Mouse (Mus musculus) midbrain, embryonic 13.5 days (tissue): ENCODE data around the gene Wnt10b. TPM values are rescaled to one million over a fixed set of nuclear protein-coding genes. Genes with fewer than 3 reads are reported as not detected.

Experiments used
- ATAC-seq: fragments of 200-750 bp; cut with Nextera tagmentation; 2 replicates; pipeline ENCODE4 v1.8.0; 2017; ENCODE audit warnings: mild to moderate bottlenecking, moderate TSS enrichment, moderate library complexity
- H3K27ac ChIP-seq: fragments of 300-500 bp; sonication (generic); 2 replicates; pipeline ENCODE4 v1.5.1; 2015; ENCODE audit warnings: inconsistent platforms, mild to moderate bottlenecking, moderate library complexity
- H3K27me3 ChIP-seq: fragments of 300-500 bp; sonication (generic); 2 replicates; pipeline ENCODE4 v1.6.1; 2015; ENCODE audit warnings: mild to moderate bottlenecking, inconsistent platforms
- H3K36me3 ChIP-seq: fragments of 300-500 bp; sonication (generic); 2 replicates; pipeline ENCODE4 v1.6.1; 2015; ENCODE audit warnings: mild to moderate bottlenecking, inconsistent platforms
- H3K4me1 ChIP-seq: fragments of 300-500 bp; sonication (generic); replicated peaks from 2 replicates; pipeline ENCODE4 v1.6.1; 2015; ENCODE audit warnings: inconsistent platforms
- H3K4me2 ChIP-seq: fragments of 300-500 bp; sonication (generic); replicated peaks from 2 replicates; pipeline ENCODE4 v1.6.1; 2015; ENCODE audit warnings: moderate library complexity, mild to moderate bottlenecking, inconsistent platforms
- H3K4me3 ChIP-seq: fragments of 300-500 bp; sonication (generic); replicated peaks from 2 replicates; pipeline ENCODE4 v1.5.1; 2015; ENCODE audit warnings: mild to moderate bottlenecking, inconsistent platforms
- H3K9ac ChIP-seq: fragments of 300-500 bp; sonication (generic); replicated peaks from 2 replicates; pipeline ENCODE4 v1.6.1; 2015; ENCODE audit warnings: mild to moderate bottlenecking, inconsistent platforms
- H3K9me3 ChIP-seq: fragments of 300-500 bp; sonication (generic); 2 replicates; pipeline ENCODE4 v1.6.1; 2016; ENCODE audit warnings: mild to moderate bottlenecking, inconsistent platforms
- WGBS: fragments of 180-500 bp; shearing (Covaris S2); methylation state at CpG from one replicate; pipeline ENCODE4 v1.1.7; 2015; 5-methylcytosine and 5-hydroxymethylcytosine counted together
- polyA plus RNA-seq: library from polyadenylated mRNA; unstranded; fragments of >200 nt; fragmentation: Nextera tagmentation; extraction: Ambion mirVana; gene quantifications from 2 replicates; pipeline ENCODE4 v1.2.1, GENCODE M21; 2015

Gene Wnt10b
- polyA plus RNA-seq, 1 experiment from 2014 or later: 0.24 TPM

DNA sequence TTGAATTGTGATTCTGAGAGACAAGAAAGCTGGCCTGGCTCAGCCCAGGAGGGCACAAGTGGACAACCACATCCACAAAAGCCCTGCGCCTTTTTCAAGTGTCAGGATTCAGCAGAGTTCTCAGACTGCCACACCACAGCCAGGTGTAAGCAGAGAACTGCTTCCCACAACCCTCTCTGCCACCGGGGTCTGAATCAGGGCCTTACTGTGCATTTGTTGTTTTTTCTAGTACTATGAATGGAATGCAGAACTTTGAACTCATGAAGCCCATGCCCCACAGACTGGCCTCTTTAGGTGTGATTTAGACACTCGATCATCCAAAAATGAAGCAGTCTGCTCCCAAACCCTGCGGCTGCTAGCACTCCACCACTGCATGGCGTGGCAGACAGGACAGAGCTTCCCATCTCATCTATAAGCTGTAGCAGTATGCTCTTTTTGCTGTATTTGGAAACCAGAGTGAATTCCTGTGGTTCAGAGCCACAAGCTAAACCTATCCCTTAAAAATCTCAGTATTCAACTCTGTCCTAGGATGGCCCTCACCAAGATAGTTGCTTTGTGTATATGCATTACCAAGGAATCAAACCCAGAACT lies 43.9 kb downstream of the Wnt10b start:
- Histone ChIP-seq H3K36me3 (peaks cover 42% of the 10 kb centered on the region), H3K4me1 (no peaks in the 10 kb centered on the region), H3K4me3 (no peak overlapping the region), H3K9me3 (no peaks in the 10 kb centered on the region), H3K27me3 (peaks cover 11% of the 10 kb centered on the region; the same call in 1 of the 2 replicates), H3K4me2 (no peak overlapping the region), H3K9ac (no peak overlapping the region), H3K27ac (no peak overlapping the region)
- ATAC-seq: no peak
- 91% methylated on average over 5 of the region's 5 CpGs for WGBS

GRCm38 (mm10) chr15:98733370-98733769 lies 44.6 kb downstream of the Wnt10b start:
- Histone ChIP-seq H3K27ac (no peak overlapping the region), H3K4me2 (no peak overlapping the region), H3K4me1 (peaks cover under 1% of the 10 kb centered on the region; the same call in 1 of the 2 replicates), H3K27me3 (peaks cover 17% of the 10 kb centered on the region; the same call in 1 of the 2 replicates), H3K4me3 (no peak overlapping the region), H3K36me3 (peaks cover 35% of the 10 kb centered on the region), H3K9me3 (no peaks in the 10 kb centered on the region), H3K9ac (no peak overlapping the region)
- WGBS: 68% methylated on average over 6 of the region's 6 CpGs
- no peak for ATAC-seq

- Histone ChIP-seq H3K4me3 (no peak overlapping the region), H3K9me3 (no peaks in the 10 kb centered on the region), H3K27me3 (peaks cover 28% of the 10 kb centered on the region), H3K36me3 (peaks cover 24% of the 10 kb centered on the region), H3K4me2 (no peak overlapping the region), H3K4me1 (peaks cover 14% of the 10 kb centered on the region), H3K9ac (no peak overlapping the region), H3K27ac (no peak overlapping the region)
- ATAC-seq: no peak
- 74% methylated on average over 8 of the region's 8 CpGs for WGBS
Observed at GRCm38 (mm10) chr15:98732006-98732531, 45.9 kb downstream of the Wnt10b start.

DNA sequence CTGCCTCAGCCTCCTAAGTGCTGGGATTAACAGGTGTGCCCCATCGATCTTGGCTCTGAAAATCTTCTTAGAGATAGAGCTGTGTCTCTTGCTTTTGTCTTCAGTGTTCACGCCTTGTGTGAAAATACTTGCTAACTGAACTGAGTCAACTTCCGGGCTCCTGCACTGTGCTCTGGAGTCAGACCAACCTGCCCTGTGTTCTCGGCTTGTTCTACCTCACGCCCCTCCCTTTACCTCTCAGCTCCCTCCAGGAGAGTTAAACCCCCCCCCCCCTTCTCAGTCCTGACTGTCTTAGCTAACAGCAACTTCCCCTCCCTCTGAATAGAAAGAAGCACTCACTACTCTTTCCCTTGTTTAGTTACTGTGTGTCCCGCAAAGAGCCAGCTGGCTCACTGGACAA lies 47.2 kb downstream of the Wnt10b start:
- 83% methylated on average over 6 of the region's 6 CpGs for WGBS
- Histone ChIP-seq H3K27me3 (peaks cover 40% of the 10 kb centered on the region), H3K4me3 (no peak overlapping the region), H3K36me3 (peaks cover 11% of the 10 kb centered on the region), H3K9me3 (no peaks in the 10 kb centered on the region), H3K27ac (no peak overlapping the region), H3K4me1 (peaks cover 19% of the 10 kb centered on the region), H3K4me2 (no peak overlapping the region), H3K9ac (no peak overlapping the region)
- no peak for ATAC-seq

DNA sequence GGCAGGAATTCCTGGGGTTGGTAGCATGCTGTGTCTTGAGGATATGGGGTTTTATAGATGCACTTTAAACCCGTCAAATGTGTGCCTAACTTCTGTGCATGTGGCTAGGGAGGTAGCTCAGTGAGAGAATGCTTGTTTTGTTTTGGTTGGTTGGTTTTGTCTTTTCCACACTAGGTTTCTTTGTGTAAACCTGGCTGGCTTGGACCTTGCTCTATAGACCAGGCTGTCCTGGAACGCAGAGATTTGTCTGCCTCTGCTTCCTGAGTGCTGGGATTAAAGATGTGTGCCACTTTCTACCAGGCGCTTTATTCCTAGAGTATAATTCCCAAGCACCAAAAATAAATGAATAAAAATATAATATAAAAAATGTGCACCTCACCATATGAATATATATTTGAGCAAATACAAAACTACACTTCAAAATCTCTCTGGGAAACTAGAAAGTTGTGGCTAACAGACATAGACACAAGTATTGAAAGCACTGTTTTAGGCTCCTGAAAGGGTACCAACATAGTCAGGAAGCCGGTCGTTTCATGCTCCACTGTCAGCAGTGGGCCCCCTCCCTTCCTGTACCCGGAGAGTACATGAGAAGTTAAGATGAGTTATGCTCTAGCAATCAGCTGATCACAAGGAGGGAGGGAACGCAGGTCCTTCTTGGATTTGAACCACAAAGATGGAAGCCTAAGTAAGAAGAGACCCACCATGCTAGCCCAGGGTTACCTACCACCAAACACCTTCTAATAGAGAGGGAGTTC lies 48.0 kb downstream of the Wnt10b start:
- Histone ChIP-seq H3K9ac (no peak overlapping the region), H3K36me3 (peaks cover 5% of the 10 kb centered on the region; the same call in 1 of the 2 replicates), H3K4me2 (no peak overlapping the region), H3K4me1 (peaks cover 19% of the 10 kb centered on the region), H3K27me3 (peaks cover 45% of the 10 kb centered on the region), H3K9me3 (no peaks in the 10 kb centered on the region), H3K4me3 (no peak overlapping the region), H3K27ac (no peak overlapping the region)
- WGBS: 80% methylated on average over 7 of the region's 7 CpGs
- no peak for ATAC-seq

GRCm38 (mm10) chr15:98728366-98728765 lies 49.6 kb downstream of the Wnt10b start:
- Histone ChIP-seq H3K4me3 (0 out of 2 replicates have a peak overlapping the region, but pooled peaks have one; percentile 43), H3K4me1 (peaks cover 28% of the 10 kb centered on the region), H3K9ac (no peak overlapping the region), H3K27me3 (peaks cover 51% of the 10 kb centered on the region), H3K27ac (no peak overlapping the region), H3K9me3 (no peaks in the 10 kb centered on the region), H3K36me3 (no peaks in the 10 kb centered on the region), H3K4me2 (peak overlapping the region; percentile 81)
- ATAC-seq: 0 out of 2 replicates have a peak, but pooled peaks have one; percentile 10
- WGBS: 42% methylated on average over 9 of the region's 9 CpGs

- Histone ChIP-seq H3K4me1 (peaks cover 28% of the 10 kb centered on the region), H3K27me3 (peaks cover 57% of the 10 kb centered on the region), H3K9ac (peak within 1 kb of the TSS; percentile 52), H3K4me2 (peak within 1 kb of the TSS; percentile 81), H3K27ac (no peak within 1 kb of the TSS), H3K9me3 (no peaks in the 10 kb centered on the region), H3K36me3 (no peaks in the 10 kb centered on the region), H3K4me3 (peak within 1 kb of the TSS; percentile 43)
- peak; percentile 81 for ATAC-seq
- under 1% methylated on average over 39 of the region's 39 CpGs for WGBS
Observed at GRCm38 (mm10) chr15:98727443-98728321, 50.3 kb downstream of the Wnt10b start, which contains the start of gene Fkbp11. Gene Fkbp11 (minus strand): TSS chr15:98728198.

DNA sequence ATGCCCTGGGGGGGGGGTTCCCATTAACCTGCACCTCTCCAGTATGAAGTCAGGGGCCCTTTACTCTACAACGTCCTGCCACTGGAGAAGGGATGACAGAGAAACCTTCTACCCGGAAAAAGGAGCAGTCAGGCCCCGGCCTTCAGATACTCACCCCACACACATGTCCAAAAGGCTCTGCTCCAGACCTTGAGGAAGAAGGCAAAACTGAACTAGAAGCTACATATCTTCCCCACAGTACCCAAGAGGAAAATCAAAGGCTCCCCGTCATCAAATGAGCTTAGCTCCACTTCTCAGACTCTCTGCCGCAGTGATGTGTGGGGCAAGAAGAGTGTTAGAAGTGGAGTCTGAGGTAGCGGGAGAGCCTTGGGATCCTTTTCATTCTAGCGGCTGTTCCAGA lies 51.2 kb downstream of the Wnt10b start:
- H3K9ac ChIP-seq: no peak overlapping the region
- no peak for ATAC-seq

DNA sequence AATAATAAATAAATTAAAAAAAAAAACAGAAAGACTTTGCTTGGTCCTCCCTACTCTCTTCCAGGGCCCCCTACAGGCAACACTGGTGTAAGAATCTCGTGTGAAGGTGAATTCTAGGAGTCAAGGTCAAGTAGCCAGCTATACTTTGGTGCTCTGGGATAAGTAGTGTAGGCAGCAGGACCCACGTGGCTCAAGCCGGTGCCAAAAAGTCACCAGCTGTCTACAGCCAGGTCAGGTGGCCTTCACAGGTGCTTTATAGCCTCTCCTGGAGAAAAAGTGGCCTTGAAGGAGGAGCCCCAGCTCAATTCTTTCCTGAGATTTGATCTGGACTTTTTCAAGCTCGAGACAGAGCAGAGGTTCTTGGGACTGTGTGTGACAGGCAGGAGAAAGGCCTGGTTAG lies 51.9 kb downstream of the Wnt10b start:
- no peak overlapping the region for H3K4me3 ChIP-seq
- H3K36me3 ChIP-seq: no peaks in the 10 kb centered on the region
- H3K27ac ChIP-seq: no peak overlapping the region
- no peaks in the 10 kb centered on the region for H3K9me3 ChIP-seq
- no peak overlapping the region for H3K4me2 ChIP-seq
- 80% methylated on average over 4 of the region's 4 CpGs for WGBS
- H3K9ac ChIP-seq: no peak overlapping the region
- peaks cover 28% of the 10 kb centered on the region for H3K4me1 ChIP-seq
- ATAC-seq: no peak
- H3K27me3 ChIP-seq: peaks cover 59% of the 10 kb centered on the region

More for the DNA sequence above, 51.2 kb downstream of the Wnt10b start:
- Histone ChIP-seq H3K4me3 (peak overlapping the region; percentile 43), H3K36me3 (no peaks in the 10 kb centered on the region), H3K4me1 (peaks cover 28% of the 10 kb centered on the region), H3K9me3 (no peaks in the 10 kb centered on the region), H3K4me2 (peak overlapping the region; percentile 81), H3K27me3 (peaks cover 59% of the 10 kb centered on the region), H3K27ac (no peak overlapping the region)
- 49% methylated on average over 7 of the region's 7 CpGs for WGBS

DNA sequence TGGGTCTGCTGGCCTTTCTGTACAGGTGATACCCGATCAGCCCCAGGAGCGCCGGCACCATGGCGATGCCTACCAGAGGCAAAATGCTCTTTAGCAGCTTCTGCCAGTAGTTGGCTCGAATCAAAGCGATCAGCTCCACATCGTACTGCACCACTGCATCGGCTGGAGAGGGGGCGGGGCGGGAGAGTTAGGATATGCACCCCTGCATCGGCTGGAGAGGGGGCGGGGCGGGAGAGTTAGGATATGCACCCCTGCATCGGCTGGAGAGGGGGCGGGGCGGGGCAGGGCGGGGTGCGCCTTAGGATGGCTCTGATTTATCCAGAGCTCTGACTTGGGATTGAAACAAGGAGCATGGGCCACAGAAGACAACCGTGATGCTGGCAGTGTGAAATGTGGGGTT lies 53.5 kb downstream of the Wnt10b start:
- Histone ChIP-seq H3K9me3 (no peaks in the 10 kb centered on the region), H3K4me1 (peaks cover 28% of the 10 kb centered on the region), H3K4me2 (no peak overlapping the region; the same call in 1 of the 2 replicates), H3K9ac (no peak overlapping the region), H3K4me3 (no peak overlapping the region), H3K36me3 (no peaks in the 10 kb centered on the region), H3K27me3 (peaks cover 55% of the 10 kb centered on the region), H3K27ac (no peak overlapping the region)
- 35% methylated on average over 19 of the region's 19 CpGs for WGBS
- no peak for ATAC-seq

DNA sequence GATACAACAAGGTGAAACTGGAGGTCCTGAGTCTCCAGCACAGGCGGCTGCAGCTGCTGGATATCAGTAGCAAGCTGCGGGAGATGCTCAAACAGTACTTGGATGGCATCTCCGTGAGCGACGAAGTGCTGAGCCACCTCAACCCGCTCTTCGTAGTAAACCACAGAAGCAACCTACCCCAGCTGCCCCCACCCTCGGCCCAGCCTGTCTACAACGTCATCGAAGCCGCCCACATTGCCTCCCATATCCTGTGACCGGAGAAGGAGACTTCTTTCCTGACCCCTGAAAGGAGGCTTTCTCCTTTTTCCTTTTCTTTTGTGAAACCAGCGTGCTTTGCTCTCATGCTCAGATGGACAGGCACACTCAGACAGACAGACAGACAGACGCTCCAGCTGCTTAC lies 55.1 kb downstream of the Wnt10b start:
- H3K4me2 ChIP-seq: no peak overlapping the region
- 69% methylated on average over 14 of the region's 14 CpGs for WGBS
- H3K27ac ChIP-seq: no peak overlapping the region

More for the DNA sequence above, 55.1 kb downstream of the Wnt10b start:
- no peak for ATAC-seq
- no peak overlapping the region for H3K4me3 ChIP-seq
- peaks cover 40% of the 10 kb centered on the region for H3K27me3 ChIP-seq
- no peak overlapping the region for H3K9ac ChIP-seq
- peaks cover 22% of the 10 kb centered on the region for H3K4me1 ChIP-seq
- no peaks in the 10 kb centered on the region for H3K9me3 ChIP-seq
- no peaks in the 10 kb centered on the region for H3K36me3 ChIP-seq
